Mouse (Mus musculus): ENCODE results near the gene AU018091.
"Not testable (repeated sequence)": the region's sequence is repeated elsewhere in the genome, so short reads cannot be mapped to it uniquely, and the experiment has no call there.

The AU018091 gene

DNA sequence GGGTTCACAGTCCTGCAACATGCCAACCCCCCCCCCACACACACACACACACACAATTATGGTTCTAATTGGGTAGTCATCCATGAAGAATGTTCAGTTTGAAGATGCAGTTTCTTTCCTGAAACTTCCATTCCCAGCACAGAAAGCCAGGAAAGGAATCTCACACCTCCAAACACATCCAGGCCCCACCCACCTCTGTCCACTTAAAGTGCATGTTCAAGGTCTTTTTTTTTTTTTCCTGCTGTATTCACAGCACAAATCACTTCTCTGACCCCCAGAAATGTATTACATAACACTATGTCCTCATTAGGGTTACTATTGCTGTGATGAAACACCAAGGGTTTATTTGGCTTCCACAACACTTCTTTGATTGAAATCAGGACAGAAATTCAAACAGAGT is 4.0 kb downstream of the AU018091 start:
- no peak for DNase-seq

DNA sequence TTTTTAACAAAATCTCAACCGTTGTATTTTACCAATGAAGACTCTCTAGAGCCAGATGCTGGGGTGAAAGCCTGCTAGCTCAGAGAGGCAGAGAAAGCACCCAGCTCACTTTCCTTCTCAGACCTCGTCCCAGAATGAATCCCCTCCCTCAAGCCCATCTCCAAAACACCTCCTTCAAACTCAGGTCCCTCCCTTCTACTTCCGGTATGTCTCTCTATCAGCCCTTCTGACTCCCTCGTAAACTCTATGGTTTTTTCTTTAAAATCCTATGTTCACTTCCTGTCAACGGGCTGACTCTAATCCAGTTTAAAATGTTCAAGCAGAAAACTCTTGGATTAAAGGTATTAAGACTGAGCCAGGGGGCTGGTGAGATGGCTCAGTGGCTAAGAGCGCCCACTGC is 4.6 kb downstream of the AU018091 start:
- no peak for DNase-seq

DNA sequence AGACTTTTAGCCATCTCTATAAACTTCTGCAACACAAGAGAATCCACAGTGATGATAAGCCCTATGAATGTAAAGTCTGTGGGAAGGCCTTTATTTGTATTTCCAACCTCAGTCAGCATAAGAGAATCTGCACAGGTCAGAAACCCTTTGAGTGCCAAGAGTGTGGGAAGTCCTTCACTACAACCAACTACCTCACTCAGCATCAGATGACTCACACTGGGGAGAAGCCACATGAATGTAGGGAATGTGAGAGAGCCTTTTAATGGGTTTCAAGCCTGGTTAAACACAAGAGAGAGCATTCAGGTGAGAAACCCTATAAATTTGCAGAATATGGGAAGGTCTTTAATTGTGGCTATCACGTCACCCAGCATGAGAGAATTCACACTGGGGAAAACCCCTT is 18.6 kb downstream of the AU018091 start:
- no peak for DNase-seq

DNA sequence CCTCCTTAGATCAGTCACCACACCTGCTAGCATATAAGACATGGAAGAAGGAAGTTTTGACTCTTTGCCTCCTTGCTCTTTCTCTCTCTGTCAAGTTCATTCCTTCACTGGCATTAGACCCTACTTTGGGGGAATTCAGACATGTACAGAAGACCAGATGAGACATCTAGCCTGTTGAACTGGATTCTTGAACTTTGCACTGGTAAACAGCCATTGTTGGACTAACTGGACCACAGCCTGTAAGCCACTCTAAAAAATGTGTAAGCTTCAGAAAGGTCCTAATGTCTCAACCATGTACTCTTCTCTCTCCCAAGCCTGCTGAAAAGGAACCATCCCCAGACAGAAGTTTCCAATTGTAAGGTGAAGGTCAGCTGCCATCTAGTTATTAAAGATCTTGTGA is 22.9 kb downstream of the AU018091 start:
- DNase-seq, result no peak

DNA sequence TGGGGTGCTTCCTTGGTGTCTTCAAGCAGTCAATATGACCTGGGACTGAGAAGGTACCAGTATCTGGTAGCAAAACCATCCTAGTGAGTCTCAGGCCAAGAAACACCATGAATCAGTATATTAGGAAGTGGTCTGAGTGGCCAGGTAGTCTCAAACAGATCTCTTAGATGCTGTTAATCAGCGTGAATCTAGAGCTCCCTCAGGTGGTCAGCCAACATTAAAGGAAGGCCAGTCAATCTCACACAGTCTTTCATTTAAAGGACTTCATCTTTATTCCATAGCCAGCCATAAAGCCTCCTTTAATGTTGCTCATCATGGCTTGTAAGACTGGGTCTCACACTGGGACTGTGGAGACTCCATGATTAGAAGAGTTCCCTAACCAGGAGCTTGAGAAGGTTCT is 25.7 kb downstream of the AU018091 start:
- no peak for DNase-seq

DNA sequence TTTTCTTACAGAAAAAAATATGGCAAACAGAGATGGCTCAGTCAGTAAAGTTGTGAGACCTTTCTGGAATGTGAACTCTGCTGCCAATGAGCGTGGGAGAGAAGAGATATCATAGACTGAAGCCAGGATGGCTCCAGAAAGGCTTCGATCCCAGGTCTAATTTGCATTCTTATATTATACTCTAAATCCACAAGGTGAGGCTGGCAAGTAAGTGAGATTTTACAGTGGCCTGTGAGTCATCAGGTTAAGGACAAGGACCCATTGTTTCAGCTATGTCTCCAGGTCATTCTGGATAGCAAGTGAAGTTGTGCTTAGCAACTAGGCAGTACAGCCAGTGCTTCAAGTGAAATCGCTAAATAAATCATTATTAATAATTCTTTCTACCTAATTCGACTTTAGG is 33.4 kb downstream of the AU018091 start:
- no peak for DNase-seq

DNA sequence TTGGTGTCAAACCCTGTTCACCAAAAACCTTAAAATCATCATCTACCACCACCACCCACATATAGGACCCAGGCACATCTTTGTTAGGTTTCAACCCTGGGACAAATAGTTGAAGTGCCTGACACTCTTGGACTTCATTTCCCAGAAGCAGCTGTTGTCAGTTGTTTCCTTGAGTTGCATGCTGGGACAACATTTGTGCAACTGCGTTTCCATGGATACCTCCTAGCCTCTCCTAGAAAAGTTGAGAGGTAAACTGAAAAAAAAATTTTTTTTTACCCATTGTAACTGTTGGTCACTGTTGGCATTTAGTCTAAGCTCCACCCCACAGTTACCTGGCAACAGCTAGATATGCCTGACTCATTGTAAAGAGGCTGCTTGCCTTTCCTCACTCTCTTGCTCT is 34.3 kb downstream of the AU018091 start:
- DNase-seq, result peak; percentile 2

DNA sequence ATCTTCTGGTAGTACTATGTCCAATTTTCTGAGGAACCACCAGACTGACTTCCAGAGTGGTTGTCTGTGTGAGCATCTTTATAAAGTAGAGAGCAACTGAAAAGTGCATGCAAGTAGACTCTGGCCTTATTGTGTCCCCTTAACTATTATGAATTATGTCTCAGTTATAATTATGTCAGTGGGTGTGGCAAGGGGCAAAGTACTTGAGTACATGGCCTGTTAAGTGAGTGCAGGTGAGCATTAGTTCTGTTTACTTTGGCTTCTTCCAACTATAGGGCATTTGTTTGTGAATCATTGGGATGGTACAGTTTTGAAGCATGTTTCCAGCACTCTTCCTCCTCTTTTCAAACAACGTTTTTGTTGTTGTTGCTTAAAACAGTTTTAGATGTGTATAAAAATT is 38.7 kb downstream of the AU018091 start:
- no peak for DNase-seq

DNA sequence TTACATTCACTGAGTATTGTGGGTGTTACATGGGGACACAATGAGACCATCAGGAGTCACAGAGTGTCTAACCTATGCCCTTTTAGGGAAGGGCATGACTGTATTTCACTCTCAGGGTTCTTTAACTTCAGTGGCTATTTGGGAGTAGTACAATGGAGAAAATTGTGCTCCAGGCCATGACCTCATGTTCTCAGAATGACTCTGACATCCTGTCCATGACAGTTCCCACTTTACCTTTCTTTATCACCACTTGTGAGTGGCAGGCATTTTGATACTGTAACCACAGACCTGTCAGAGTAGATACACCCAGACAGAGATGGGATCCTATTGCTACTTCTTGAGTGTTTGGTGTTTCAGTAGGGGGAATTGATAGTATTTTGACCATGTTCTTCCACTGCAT is 40.4 kb downstream of the AU018091 start:
- not testable (repeated sequence) for DNase-seq

DNA sequence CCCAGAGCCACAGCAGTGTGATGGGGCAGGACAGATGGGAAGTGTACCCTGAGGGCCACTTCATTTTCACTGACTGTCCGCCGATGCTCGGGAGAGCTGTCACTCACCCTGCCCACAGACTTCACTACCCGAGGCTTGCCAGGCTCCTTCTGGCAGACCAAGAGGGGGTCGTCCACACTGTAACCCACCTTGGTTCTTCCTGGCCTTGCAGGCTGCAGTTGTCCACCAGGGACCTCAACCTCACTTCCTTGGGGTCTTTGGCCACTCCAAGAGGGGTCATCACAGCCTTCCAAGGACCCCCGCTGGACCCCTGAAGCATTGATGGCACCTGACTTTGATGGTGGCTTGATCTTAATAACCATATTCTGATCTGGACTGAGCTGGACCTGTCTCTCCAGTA is 57.8 kb downstream of the AU018091 start:
- DNase-seq, result not testable (repeated sequence)

DNA sequence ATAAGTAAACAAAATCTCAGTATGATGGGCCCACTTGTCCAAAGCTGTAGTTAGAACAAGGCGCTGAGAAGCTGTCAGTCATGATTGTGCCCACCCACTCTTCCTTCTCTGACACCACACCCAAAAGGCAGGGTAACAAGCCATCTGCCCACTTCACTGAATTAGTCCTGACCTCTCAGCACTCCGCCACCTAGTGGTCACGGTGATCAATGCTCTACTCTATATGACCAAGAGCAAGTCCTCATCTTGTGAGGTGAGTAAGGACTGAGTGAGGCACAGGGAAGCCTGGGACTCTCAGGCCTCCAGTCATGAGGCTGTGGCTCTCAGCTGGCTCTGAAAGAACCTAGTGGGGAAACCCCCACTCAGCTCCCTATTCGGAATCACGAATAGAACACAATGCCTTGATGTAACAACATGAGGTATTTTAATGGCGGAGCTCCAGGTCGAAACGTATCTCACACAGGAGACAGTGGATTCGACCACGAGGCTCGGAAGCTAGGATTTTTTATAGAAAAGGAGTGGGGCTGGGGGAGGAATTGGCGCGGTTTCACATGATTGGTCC is 62.4 kb downstream of the AU018091 start:
- DNase-seq, result not testable (repeated sequence)
